Mouse (Mus musculus): ENCODE measurements around the gene Mtg2.

The Mtg2 gene

GRCm38 (mm10) chr2:180042858-180043515, 27.4 kb upstream of the Mtg2 start:
- TF ChIP-seq GATA4 (IDR thresholded peaks at IDR 0.05; ENCODE audit: insufficient replicate concordance, low read length): no peak

DNA sequence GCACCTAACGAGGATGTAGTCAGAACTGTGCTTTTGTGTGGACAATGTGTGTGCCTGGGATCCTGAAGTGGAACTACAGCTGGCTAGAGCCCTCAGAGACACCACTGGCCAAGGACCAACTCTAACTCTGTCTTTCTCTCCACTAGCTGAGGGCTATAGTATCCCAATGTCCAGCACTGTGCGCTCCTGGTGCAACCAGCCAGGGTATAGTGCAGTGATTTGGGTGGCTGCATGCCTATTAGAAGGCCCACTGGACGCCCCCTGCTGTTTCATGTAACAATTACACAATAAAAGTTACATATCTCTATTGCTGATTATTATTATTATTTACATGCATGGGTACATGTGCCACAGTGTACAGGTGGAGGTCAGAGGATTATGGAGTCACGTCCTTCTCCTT, 25.1 kb upstream of the Mtg2 start:
- no peak for TF ChIP-seq GATA4 (IDR thresholded peaks at IDR 0.05; ENCODE audit: insufficient replicate concordance, low read length)

DNA sequence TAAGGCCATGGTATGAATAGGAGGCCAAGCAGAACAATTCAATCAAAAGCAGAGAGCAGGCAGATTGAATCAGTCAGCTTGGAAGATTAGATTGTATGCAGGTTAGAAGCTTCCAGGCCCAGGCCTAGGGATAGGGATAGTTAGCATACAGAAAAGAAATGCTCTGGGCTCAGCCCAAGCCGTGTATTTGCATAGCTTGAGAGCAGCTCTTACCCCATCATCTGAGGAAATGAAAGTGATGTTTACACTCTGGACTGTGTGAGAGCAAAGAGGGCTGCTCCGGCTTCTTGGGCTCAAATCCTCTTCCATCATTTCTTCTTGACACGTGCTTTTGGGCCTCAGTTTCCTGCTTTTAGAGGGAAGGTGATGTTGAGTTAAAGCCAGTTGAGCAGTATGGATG, 22.8 kb upstream of the Mtg2 start:
- TF ChIP-seq GATA4 (IDR thresholded peaks at IDR 0.05; ENCODE audit: insufficient replicate concordance, low read length): no peak

- TF ChIP-seq GATA4 (IDR thresholded peaks at IDR 0.05; ENCODE audit: insufficient replicate concordance, low read length): no peak
Observed at GRCm38 (mm10) chr2:180047980-180048635, 22.3 kb upstream of the Mtg2 start.

GRCm38 (mm10) chr2:180050986-180051385, 19.4 kb upstream of the Mtg2 start:
- TF ChIP-seq GATA4 (IDR thresholded peaks at IDR 0.05; ENCODE audit: insufficient replicate concordance, low read length): no peak

- no peak for TF ChIP-seq GATA4 (IDR thresholded peaks at IDR 0.05; ENCODE audit: insufficient replicate concordance, low read length)
Observed at GRCm38 (mm10) chr2:180051986-180052733, 18.2 kb upstream of the Mtg2 start.

DNA sequence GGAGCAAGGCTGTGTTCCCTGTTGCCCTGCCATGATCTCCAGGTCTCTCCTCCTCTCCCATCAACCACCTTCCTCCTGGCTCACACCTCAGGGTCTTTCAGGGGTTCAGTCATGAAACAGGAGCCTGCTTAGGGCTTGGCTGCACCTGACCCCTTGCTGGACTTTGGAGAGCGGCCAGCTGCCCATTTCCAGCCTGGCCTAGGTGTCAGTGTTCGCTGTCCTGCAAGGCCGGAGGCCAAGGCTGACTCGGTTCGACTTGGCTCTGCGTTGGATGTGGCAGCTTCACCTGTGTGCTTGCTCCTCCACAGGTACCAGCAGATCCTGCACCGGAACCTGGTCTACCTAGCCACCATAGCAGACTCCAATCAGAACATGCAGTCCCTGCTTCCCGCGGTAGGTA, 17.4 kb upstream of the Mtg2 start:
- no peak for TF ChIP-seq GATA4 (IDR thresholded peaks at IDR 0.05; ENCODE audit: insufficient replicate concordance, low read length)

DNA sequence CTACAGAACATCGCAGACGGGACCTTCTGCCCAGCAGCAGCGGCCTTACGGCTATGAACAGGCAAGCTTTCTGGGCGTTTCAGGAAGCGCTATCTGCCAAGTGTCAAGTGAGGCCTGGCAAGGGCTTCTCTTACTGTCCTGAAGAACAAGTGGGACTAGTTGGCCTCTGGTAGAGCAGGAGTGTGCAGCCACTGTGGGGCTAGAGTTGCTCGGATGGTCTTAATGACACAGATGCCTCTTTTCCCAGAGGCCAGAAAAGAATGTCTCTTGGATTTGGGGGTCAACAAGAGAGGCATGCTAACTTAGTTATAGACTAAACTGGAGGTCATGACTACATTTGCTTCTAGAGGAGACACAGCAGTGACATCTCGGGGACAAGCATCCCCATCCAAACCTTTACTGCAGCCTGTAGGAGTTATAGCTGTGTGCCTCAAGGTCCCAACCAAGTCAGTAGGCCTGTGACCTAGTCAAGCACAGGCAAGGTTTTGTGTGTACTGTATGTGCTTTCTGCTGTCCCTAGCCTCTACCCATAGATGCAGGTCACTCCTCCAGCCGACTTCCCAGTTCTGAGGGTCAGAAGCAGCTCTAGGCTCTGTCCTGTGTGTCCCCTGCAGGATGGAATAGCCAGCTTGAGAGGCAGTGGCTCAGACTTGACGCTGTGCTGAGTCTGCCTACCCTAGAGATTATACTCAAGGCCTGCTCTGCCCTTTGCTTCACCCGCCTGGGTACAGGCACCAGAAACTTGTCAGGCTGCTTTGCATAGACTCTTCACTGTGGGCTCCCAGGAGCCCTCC, 6.9 kb upstream of the Mtg2 start:
- no peak for TF ChIP-seq GATA4 (IDR thresholded peaks at IDR 0.05; ENCODE audit: insufficient replicate concordance, low read length)

DNA sequence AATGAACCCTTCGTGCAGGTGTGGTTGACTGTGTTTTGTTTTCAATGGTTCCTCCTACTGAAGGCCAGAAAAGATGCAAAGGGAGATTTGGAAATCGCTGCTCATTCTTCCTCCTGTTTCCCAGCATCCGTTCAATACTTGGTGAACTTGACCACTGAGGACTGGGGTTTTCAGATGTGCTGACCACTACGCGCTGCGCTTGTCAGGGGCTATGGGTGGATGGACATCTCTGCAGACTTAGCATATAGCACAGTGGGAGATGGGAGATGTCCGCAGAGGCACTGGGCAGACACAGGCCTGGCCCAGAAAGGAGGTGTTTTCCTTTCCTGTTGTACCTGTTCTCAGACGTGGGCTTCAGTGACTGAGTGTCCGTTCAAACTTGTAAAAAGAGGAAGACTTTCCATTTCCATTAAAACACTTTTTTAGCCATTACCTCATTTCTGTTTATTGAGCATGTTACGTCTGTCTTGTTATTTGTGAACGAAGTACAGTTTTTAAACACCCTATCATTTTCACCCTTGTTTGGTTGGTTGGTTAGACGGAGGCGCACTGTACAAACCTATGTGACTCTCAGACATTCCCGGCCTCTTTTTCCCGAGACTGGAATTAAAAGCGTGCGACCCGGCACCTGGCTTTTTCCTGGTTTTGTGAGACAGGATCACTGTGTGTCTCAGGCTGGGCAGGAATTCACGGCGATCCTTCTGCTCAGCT, 463 bp upstream of the Mtg2 start:
- TF ChIP-seq GATA4 (IDR thresholded peaks at IDR 0.05; ENCODE audit: insufficient replicate concordance, low read length): no peak

DNA sequence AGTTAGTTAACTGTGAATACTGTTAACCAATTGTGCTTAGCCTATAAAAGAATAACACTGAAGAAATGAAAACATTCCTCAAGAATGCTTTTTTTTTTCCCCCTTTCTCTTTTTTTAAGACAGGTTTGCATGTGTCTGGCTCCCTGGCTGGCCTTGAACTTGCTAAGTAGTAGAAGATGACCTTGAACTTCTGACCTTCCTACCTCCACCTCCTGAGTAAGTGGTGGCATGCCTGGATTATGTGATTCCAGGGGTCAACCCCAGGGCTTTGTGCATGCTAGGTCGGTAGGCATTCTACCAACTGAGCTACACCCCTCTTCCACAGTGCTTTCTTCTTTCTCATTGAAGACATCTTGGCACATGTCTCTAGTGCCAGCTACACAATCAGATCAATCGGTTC, 1.3 kb downstream of the Mtg2 start:
- TF ChIP-seq GATA4 (IDR thresholded peaks at IDR 0.05; ENCODE audit: insufficient replicate concordance, low read length): no peak

- TF ChIP-seq GATA4 (IDR thresholded peaks at IDR 0.05; ENCODE audit: insufficient replicate concordance, low read length): no peak
Observed at GRCm38 (mm10) chr2:180072886-180073285, 2.5 kb downstream of the Mtg2 start.

- TF ChIP-seq GATA4 (IDR thresholded peaks at IDR 0.05; ENCODE audit: insufficient replicate concordance, low read length): no peak
Observed at GRCm38 (mm10) chr2:180077622-180078021, 7.2 kb downstream of the Mtg2 start.

DNA sequence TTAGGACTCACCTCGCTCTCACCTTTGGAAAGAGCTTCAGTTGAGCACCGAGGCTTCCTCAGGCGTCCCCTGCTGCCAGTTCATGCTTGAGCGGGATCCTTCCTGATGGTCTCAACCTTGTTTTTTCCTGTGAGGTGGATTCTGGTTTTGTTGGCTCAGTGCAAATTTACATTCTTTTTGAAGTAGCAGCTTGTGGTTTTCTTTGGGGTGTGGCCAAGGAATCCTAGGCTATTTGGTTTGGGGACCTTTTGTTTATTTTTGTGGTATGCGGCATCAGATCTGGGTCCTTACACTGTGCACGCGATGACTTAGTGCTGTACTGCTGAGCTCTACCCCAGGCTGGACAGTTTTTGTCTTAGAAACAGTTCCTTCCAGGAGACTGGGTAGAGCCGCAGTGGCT, 10.3 kb downstream of the Mtg2 start:
- TF ChIP-seq GATA4 (IDR thresholded peaks at IDR 0.05; ENCODE audit: insufficient replicate concordance, low read length): no peak

DNA sequence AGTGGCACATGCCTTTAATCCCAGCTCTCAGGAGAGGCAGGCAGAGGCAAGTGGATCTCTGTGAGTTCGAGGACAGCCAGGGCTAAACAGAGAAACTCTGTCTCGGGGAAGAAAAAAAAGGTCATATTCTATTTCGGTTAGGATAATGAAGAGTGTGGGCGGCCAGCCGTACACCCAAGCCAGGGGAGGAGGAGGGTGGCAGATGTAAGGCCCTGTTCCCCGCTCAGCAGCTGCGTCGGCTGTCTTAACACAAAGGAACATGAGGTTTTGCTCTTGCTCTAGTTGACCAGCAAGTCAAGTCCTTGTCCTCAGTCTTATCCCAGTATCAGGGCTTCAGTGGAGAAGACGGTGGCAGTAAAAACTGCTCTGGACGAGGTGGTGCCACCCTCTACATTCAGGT, 12.7 kb downstream of the Mtg2 start:
- no peak for TF ChIP-seq GATA4 (IDR thresholded peaks at IDR 0.05; ENCODE audit: insufficient replicate concordance, low read length)

- TF ChIP-seq GATA4 (IDR thresholded peaks at IDR 0.05; ENCODE audit: insufficient replicate concordance, low read length): no peak
Observed at GRCm38 (mm10) chr2:180084565-180084964, 14.2 kb downstream of the Mtg2 start.
